Mouse (Mus musculus): ENCODE data around the gene Hist2h3b.
"Not testable (repeated sequence)": the region's sequence is repeated elsewhere in the genome, so short reads cannot be mapped to it uniquely, and the experiment has no call there.

The Hist2h3b gene

GRCm38 (mm10) chr3:96262216-96262875 lies 6.1 kb upstream of the Hist2h3b start:
- peak; percentile 70 to 80 for DNase-seq (ENCODE audit: low spot score in 2 of 2)

- DNase-seq (ENCODE audit: low spot score in 2 of 2), result peak; percentile 96
Measured at GRCm38 (mm10) chr3:96262979-96263550, 5.4 kb upstream of the Hist2h3b start, which contains the start of gene Hist2h4. Gene Hist2h4 (minus strand): TSS chr3:96263311.

- peak in 1 of 2 experiments; percentile 36 for DNase-seq (ENCODE audit: low spot score in 2 of 2)
Measured at GRCm38 (mm10) chr3:96263558-96264403, 4.7 kb upstream of the Hist2h3b start.

- DNase-seq (ENCODE audit: low spot score in 2 of 2), result no peak
Measured at GRCm38 (mm10) chr3:96264404-96264949, 4.0 kb upstream of the Hist2h3b start.

GRCm38 (mm10) chr3:96266132-96266710 lies 2.2 kb upstream of the Hist2h3b start:
- no peak for DNase-seq (ENCODE audit: low spot score in 2 of 2)

GRCm38 (mm10) chr3:96267541-96267940 lies 913 bp upstream of the Hist2h3b start:
- no peak for DNase-seq (ENCODE audit: low spot score in 2 of 2)

- peak in 1 of 2 experiments; percentile 34 for DNase-seq (ENCODE audit: low spot score in 2 of 2)
Measured at GRCm38 (mm10) chr3:96268776-96269378, 423 bp downstream of the Hist2h3b start.

GRCm38 (mm10) chr3:96269511-96270474 lies 1.3 kb downstream of the Hist2h3b start, which contains the start of gene Hist2h2bb:
Gene Hist2h2bb (plus strand): TSS chr3:96269752.
- DNase-seq (ENCODE audit: low spot score in 2 of 2), result peak; percentile 90 to 94

- no peak for DNase-seq (ENCODE audit: low spot score in 2 of 2)
Measured at GRCm38 (mm10) chr3:96273591-96274465, 5.4 kb downstream of the Hist2h3b start.

- DNase-seq (ENCODE audit: low spot score in 2 of 2), result peak in 1 of 2 experiments; percentile 42
Measured at GRCm38 (mm10) chr3:96277428-96277799, 9.0 kb downstream of the Hist2h3b start.

GRCm38 (mm10) chr3:96277800-96278624 lies 9.6 kb downstream of the Hist2h3b start:
- DNase-seq (ENCODE audit: low spot score in 2 of 2), result peak; percentile 90 to 92

- no peak for DNase-seq (ENCODE audit: low spot score in 2 of 2)
Measured at GRCm38 (mm10) chr3:96280660-96281059, 12.2 kb downstream of the Hist2h3b start.

GRCm38 (mm10) chr3:96284457-96284856 lies 16.0 kb downstream of the Hist2h3b start:
- no peak for DNase-seq (ENCODE audit: low spot score in 2 of 2)

- DNase-seq (ENCODE audit: low spot score in 2 of 2), result not testable (repeated sequence)
Measured at GRCm38 (mm10) chr3:96287334-96287733, 18.9 kb downstream of the Hist2h3b start.

- no peak for DNase-seq (ENCODE audit: low spot score in 2 of 2)
Measured at GRCm38 (mm10) chr3:96289201-96289600, 20.7 kb downstream of the Hist2h3b start.

- DNase-seq (ENCODE audit: low spot score in 2 of 2), result not testable (repeated sequence)
Measured at GRCm38 (mm10) chr3:96290727-96291126, 22.3 kb downstream of the Hist2h3b start.

GRCm38 (mm10) chr3:96292641-96293040 lies 24.2 kb downstream of the Hist2h3b start:
- no peak for DNase-seq (ENCODE audit: low spot score in 2 of 2)

GRCm38 (mm10) chr3:96293368-96293767 lies 24.9 kb downstream of the Hist2h3b start:
- no peak for DNase-seq (ENCODE audit: low spot score in 2 of 2)
